Mouse (Mus musculus) intestine, postnatal 0 days (tissue): ENCODE results near the gene Camk1d. TPM values are rescaled to one million over a fixed set of nuclear protein-coding genes. Genes with fewer than 3 reads are reported as not detected.
"Not testable (repeated sequence)": the region's sequence is repeated elsewhere in the genome, so short reads cannot be mapped to it uniquely, and the experiment has no call there.

Experiments
- ATAC-seq: fragments of 200-750 bp; cut with Nextera tagmentation; 2 replicates; pipeline ENCODE4 v1.8.0; 2017; ENCODE audit warnings: mild to moderate bottlenecking, moderate TSS enrichment, moderate library complexity
- H3K27ac ChIP-seq: fragments of 300-500 bp; sonication (generic); 2 replicates; pipeline ENCODE4 v1.5.1; 2014; ENCODE audit warnings: mild to moderate bottlenecking, low read depth, low read length, moderate library complexity
- H3K27me3 ChIP-seq: fragments of 300-500 bp; sonication (generic); replicated peaks from 2 replicates; pipeline ENCODE4 v1.6.1; 2014; ENCODE audit warnings: low read length, mixed read lengths; ENCODE audit not compliant: control insufficient read depth, insufficient read depth
- H3K36me3 ChIP-seq: fragments of 300-500 bp; sonication (generic); 2 replicates; pipeline ENCODE4 v1.6.1; 2014; ENCODE audit warnings: mild to moderate bottlenecking, moderate library complexity; ENCODE audit not compliant: control insufficient read depth, insufficient read depth
- H3K4me1 ChIP-seq: fragments of 300-500 bp; sonication (generic); replicated peaks from 2 replicates; pipeline ENCODE4 v1.6.1; 2014; ENCODE audit warnings: antibody characterized with exemption, low read length, mixed read lengths; ENCODE audit not compliant: control insufficient read depth, insufficient read depth
- H3K4me2 ChIP-seq: fragments of 300-500 bp; sonication (generic); replicated peaks from 2 replicates; pipeline ENCODE4 v1.6.1; 2014; ENCODE audit warnings: low read depth, mild to moderate bottlenecking, moderate library complexity
- H3K4me3 ChIP-seq: fragments of 300-500 bp; sonication (generic); 2 replicates; pipeline ENCODE4 v1.5.1; 2014; ENCODE audit warnings: low read depth, low read length
- H3K9ac ChIP-seq: fragments of 300-500 bp; sonication (generic); 2 replicates; pipeline ENCODE4 v1.6.1; 2014; ENCODE audit warnings: mild to moderate bottlenecking, low read depth, low read length
- H3K9me3 ChIP-seq: fragments of 300-500 bp; sonication (generic); 2 replicates; pipeline ENCODE4 v1.6.1; 2016; ENCODE audit warnings: mixed run types; ENCODE audit not compliant: control insufficient read depth
- CTCF ChIP-seq: sonication (generic); IDR thresholded peaks from 2 replicates; pipeline ENCODE4 v1.5.1; 2016; ENCODE audit warnings: low read depth, mild to moderate bottlenecking, control low read depth, antibody characterized with exemption, moderate library complexity
- WGBS: fragments of 180-500 bp; shearing (Covaris S2); extraction: QIAGEN DNeasy Blood & Tissue Kit; methylation state at CpG from one replicate; pipeline ENCODE4 v1.1.7; 2014; 5-methylcytosine and 5-hydroxymethylcytosine counted together
- polyA plus RNA-seq: library from polyadenylated mRNA; unstranded; fragments of >200 nt; fragmentation: Nextera tagmentation; extraction: Ambion mirVana; gene quantifications from 2 replicates; pipeline ENCODE4 v1.2.1, GENCODE M21; 2015

Camk1d gene
- polyA plus RNA-seq, 1 experiment from 2014 or later, result 11.3 TPM

- H3K4me3 ChIP-seq, result no peak overlapping the region
- 0 out of 2 replicates have a peak, but pooled peaks cover 3% of the 10 kb centered on the region for H3K4me1 ChIP-seq
- H3K4me2 ChIP-seq, result no peak overlapping the region
- H3K9ac ChIP-seq, result no peak overlapping the region
- H3K27me3 ChIP-seq, result no peaks in the 10 kb centered on the region
- no peaks in the 10 kb centered on the region for H3K36me3 ChIP-seq
- no peak for ATAC-seq
- H3K27ac ChIP-seq, result no peak overlapping the region
- no peak for TF ChIP-seq CTCF
- 91% methylated on average over 7 of the region's 7 CpGs for WGBS
- H3K9me3 ChIP-seq, result no peaks in the 10 kb centered on the region
These were observed 325.9 kb downstream of the Camk1d start for GRCm38 (mm10) chr2:5388381-5388780.

GRCm38 (mm10) chr2:5381712-5382710, 332.3 kb downstream of the Camk1d start:
- no peaks in the 10 kb centered on the region for H3K36me3 ChIP-seq
- H3K27me3 ChIP-seq, result no peaks in the 10 kb centered on the region
- 0 out of 2 replicates have a peak, but pooled peaks cover under 1% of the 10 kb centered on the region for H3K4me1 ChIP-seq
- no peak overlapping the region for H3K27ac ChIP-seq
- 68% methylated on average over 12 of the region's 12 CpGs for WGBS
- ATAC-seq, result no peak
- no peak overlapping the region for H3K4me3 ChIP-seq
- no peak overlapping the region for H3K9ac ChIP-seq
- H3K4me2 ChIP-seq, result no peak overlapping the region
- no peak for TF ChIP-seq CTCF
- H3K9me3 ChIP-seq, result no peaks in the 10 kb centered on the region

- Histone ChIP-seq H3K9ac (no peak overlapping the region), H3K27ac (no peak overlapping the region), H3K4me2 (no peak overlapping the region), H3K4me1 (no peaks in the 10 kb centered on the region), H3K4me3 (no peak overlapping the region), H3K9me3 (no peaks in the 10 kb centered on the region), H3K36me3 (no peaks in the 10 kb centered on the region), H3K27me3 (no peaks in the 10 kb centered on the region)
- 77% methylated on average over 7 of the region's 7 CpGs for WGBS
- no peak for ATAC-seq
- no peak for TF ChIP-seq CTCF
These were observed 333.3 kb downstream of the Camk1d start for GRCm38 (mm10) chr2:5380973-5381372.

GRCm38 (mm10) chr2:5378922-5379321, 335.4 kb downstream of the Camk1d start:
- H3K4me2 ChIP-seq, H3K27me3 ChIP-seq, H3K9me3 ChIP-seq, ATAC-seq, H3K9ac ChIP-seq, H3K36me3 ChIP-seq, H3K4me3 ChIP-seq, H3K27ac ChIP-seq, H3K4me1 ChIP-seq: not testable (repeated sequence)
- WGBS, result 64% methylated on average over 18 of the region's 18 CpGs

- 70% methylated on average over 6 of the region's 6 CpGs for WGBS
- Histone ChIP-seq H3K4me2 (no peak overlapping the region), H3K4me1 (no peaks in the 10 kb centered on the region), H3K9me3 (no peaks in the 10 kb centered on the region), H3K27me3 (no peaks in the 10 kb centered on the region), H3K9ac (no peak overlapping the region), H3K4me3 (no peak overlapping the region), H3K36me3 (no peaks in the 10 kb centered on the region), H3K27ac (no peak overlapping the region)
- TF ChIP-seq CTCF, result no peak
- no peak for ATAC-seq
These were observed 336.1 kb downstream of the Camk1d start for GRCm38 (mm10) chr2:5378066-5378672.

- Histone ChIP-seq H3K27me3 (no peaks in the 10 kb centered on the region), H3K9me3 (no peaks in the 10 kb centered on the region), H3K27ac (no peak overlapping the region), H3K4me2 (no peak overlapping the region), H3K9ac (no peak overlapping the region), H3K4me1 (peaks cover 4% of the 10 kb centered on the region; the same call in 1 of the 2 replicates), H3K4me3 (no peak overlapping the region), H3K36me3 (no peaks in the 10 kb centered on the region)
- no peak for ATAC-seq
- 62% methylated on average over 6 of the region's 6 CpGs for WGBS
- TF ChIP-seq CTCF, result no peak
These were observed 341.4 kb downstream of the Camk1d start for GRCm38 (mm10) chr2:5372886-5373429.
